Mouse (Mus musculus) liver, embryonic 18 days (tissue): Measurements from ENCODE around the gene Haus4. TPM values are rescaled to one million over a fixed set of nuclear protein-coding genes. Genes with fewer than 3 reads are reported as not detected.

Experiments used
- polyA plus RNA-seq: library from polyadenylated mRNA; depleted of rRNA; stranded (reverse); fragments of >200 nt; gene quantifications from 2 replicates; pipeline ENCODE4 v1.2.3, GENCODE M21; 2012; rRNA removed

Haus4 gene
- polyA plus RNA-seq, result 15.3 and 15.4 TPM in 2 replicates

DNA sequence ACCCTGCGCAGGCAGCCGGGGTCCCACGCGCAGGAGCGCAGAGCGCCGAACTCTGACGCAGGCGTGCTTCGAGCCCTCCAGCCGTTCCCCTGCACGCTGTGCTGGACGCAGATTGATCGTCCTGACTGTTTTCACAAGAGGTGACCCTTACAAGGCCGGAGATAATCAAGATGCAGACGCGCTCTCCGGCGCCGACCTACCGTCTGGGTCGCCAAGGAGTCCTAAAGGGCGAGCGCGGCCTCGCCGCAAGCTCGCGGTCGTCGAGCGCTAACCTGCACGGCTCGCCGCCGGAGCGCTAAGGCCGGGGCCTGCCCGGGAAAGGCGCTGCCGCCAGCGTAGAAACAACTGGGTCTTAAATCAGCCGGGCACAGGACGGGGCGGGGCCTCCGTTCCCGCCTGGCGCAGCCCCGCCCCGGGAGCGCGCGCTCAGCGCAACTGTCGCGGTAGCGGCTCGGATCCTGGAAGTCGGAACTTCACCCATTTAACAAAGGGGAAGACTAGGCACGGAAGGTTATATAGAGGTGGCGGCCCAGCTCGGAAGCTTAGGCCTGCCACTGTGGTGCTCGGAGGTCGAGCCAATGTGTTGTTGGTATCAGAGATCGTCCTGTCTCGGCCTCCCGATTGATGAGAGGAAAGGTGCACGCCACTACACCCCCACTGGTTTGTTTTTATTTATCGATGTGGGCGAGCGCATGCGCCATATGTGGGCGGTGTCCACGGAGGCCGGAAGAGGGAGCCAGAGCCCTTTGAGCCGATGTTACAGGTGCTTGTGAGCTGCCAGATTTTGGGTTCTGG lies at the start of gene Haus4:
Gene Haus4, minus strand, starts transcription at position 642 of the 795 bp plus-strand sequence.

DNA sequence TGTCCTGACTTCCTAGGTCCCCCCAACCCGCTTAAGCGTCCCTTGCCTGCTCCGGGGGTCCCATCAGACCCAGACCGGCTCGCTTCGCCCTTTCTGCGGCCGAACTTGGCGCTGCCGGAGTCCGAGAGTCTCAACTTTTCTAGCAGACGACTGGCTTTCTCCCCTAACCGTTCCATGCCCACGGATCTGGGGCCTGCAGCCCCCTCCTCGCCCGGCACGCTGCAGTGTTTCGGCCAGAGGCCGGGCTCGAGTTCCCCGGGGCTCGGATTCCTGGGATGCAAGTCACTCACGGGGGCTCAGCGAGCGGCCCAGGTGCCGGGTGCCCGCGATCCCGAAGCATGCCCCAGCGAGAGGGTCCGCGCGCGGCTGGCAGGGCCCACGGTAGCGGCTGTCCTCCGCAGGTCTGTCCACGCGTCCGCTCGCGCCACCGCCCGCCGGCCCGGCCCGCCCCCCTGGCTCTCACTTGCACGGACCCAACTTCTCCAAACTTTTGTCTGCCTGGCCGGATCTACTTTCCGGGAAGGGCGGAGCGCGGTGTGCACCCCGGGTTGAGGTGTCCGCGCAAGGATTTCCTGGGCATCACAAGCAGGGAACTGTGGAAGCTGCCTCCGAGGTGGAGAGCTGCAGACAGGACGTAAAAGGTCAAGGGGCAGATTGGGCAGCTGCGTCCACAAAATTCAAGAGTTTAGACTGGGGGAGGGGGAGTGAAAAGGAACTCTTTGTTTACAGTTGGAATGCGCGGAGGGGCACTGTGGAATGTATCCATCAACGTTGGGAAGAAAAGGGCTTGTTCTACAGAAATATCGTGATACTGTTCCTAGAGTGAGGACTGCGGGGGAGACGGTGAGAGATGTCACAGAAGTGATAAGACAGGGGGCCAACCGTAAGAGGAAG lies 22.9 kb upstream of the Haus4 start, which contains the start of gene Ajuba:
Gene Ajuba, minus strand, starts transcription at position 470 of the 894 bp plus-strand sequence.

Other genes starting within 250 kb of the Haus4 start
- 34.9 and 37.1 TPM in 2 replicates for gene Oxa1l, start 193.8 kb downstream of the Haus4 start, polyA plus RNA-seq
- 9.8 and 10.9 TPM in 2 replicates for gene Slc7a7, start 136.8 kb downstream of the Haus4 start, polyA plus RNA-seq
- 152 and 163 TPM in 2 replicates for gene Mrpl52, start 127.7 kb downstream of the Haus4 start, polyA plus RNA-seq
- gene Mmp14, start 123.0 kb downstream of the Haus4 start, polyA plus RNA-seq, result 33.5 and 38.8 TPM in 2 replicates
- 16.5 and 18.2 TPM in 2 replicates for gene Lrp10, start 90.5 kb downstream of the Haus4 start, polyA plus RNA-seq
- gene Rem2, start 78.5 kb downstream of the Haus4 start, polyA plus RNA-seq, result 0.58 and 0.70 TPM in 2 replicates
- 16.9 and 17.1 TPM in 2 replicates for gene Prmt5, start 37.1 kb downstream of the Haus4 start, polyA plus RNA-seq
- 6.1 and 6.2 TPM in 2 replicates for gene Ajuba, start 22.9 kb upstream of the Haus4 start, polyA plus RNA-seq
- 4.4 and 4.9 TPM in 2 replicates for gene 4931414P19Rik, start 51.4 kb upstream of the Haus4 start, polyA plus RNA-seq
- 93.3 and 100 TPM in 2 replicates for gene Psmb5, start 63.4 kb upstream of the Haus4 start, polyA plus RNA-seq
- gene Psmb11, start 66.8 kb upstream of the Haus4 start, polyA plus RNA-seq, result not detected in 2 replicates
- gene Gm17606, start 86.3 kb upstream of the Haus4 start, polyA plus RNA-seq, result not detected in 2 replicates
- gene Cdh24, start 86.7 kb upstream of the Haus4 start, polyA plus RNA-seq, result 0.96 and 1.1 TPM in 2 replicates
- 41.4 and 42.6 TPM in 2 replicates for gene 1700123O20Rik, start 131.6 kb upstream of the Haus4 start, polyA plus RNA-seq
- 46.0 and 56.8 TPM in 2 replicates for gene Acin1, start 132.3 kb upstream of the Haus4 start, polyA plus RNA-seq
- 0.05 and 0.06 TPM in 2 replicates for gene Gm29776, start 144.2 kb upstream of the Haus4 start, polyA plus RNA-seq
- 25.7 and 34.3 TPM in 2 replicates for gene Cebpe, start 157.6 kb upstream of the Haus4 start, polyA plus RNA-seq
- 4.7 and 5.1 TPM in 2 replicates for gene Slc7a8, start 227.3 kb upstream of the Haus4 start, polyA plus RNA-seq